Mouse (Mus musculus) kidney, embryonic 16.5 days (tissue): ENCODE measurements around the gene Card19. TPM values are rescaled to one million over a fixed set of nuclear protein-coding genes. Genes with fewer than 3 reads are reported as not detected.

ENCODE experiments used
- ATAC-seq: fragments of 200-750 bp; cut with Nextera tagmentation; 2 replicates; pipeline ENCODE4 v1.8.0; 2017; ENCODE audit warnings: moderate TSS enrichment; ENCODE audit not compliant: low FRiP score, low TSS enrichment
- H3K27ac ChIP-seq: fragments of 300-500 bp; sonication (generic); 2 replicates; pipeline ENCODE4 v1.5.1; 2014; ENCODE audit warnings: low read length
- H3K27me3 ChIP-seq: fragments of 300-500 bp; sonication (generic); 2 replicates; pipeline ENCODE4 v1.6.1; 2014; ENCODE audit warnings: low read length, control low read depth, mixed read lengths; ENCODE audit not compliant: insufficient read depth
- H3K36me3 ChIP-seq: fragments of 300-500 bp; sonication (generic); 2 replicates; pipeline ENCODE4 v1.6.1; 2014; ENCODE audit warnings: low read length, control low read depth, mixed read lengths; ENCODE audit not compliant: insufficient read depth
- H3K4me1 ChIP-seq: fragments of 300-500 bp; sonication (generic); 2 replicates; pipeline ENCODE4 v1.6.1; 2014; ENCODE audit warnings: low read length, control low read depth, mixed read lengths; ENCODE audit not compliant: insufficient read depth
- H3K4me2 ChIP-seq: fragments of 300-500 bp; sonication (generic); replicated peaks from 2 replicates; pipeline ENCODE4 v1.6.1; 2014; ENCODE audit warnings: low read depth, low read length
- H3K4me3 ChIP-seq: fragments of 300-500 bp; sonication (generic); 2 replicates; pipeline ENCODE4 v1.5.1; 2014; ENCODE audit warnings: mild to moderate bottlenecking, low read length
- H3K9ac ChIP-seq: fragments of 300-500 bp; sonication (generic); replicated peaks from 2 replicates; pipeline ENCODE4 v1.6.1; 2014; ENCODE audit warnings: low read length
- H3K9me3 ChIP-seq: fragments of 300-500 bp; sonication (generic); 2 replicates; pipeline ENCODE4 v1.6.1; 2016; ENCODE audit warnings: low read length, control low read depth
- WGBS: fragments of 180-500 bp; shearing (Covaris S2); extraction: QIAGEN DNeasy Blood & Tissue Kit; methylation state at CpG from one replicate; pipeline ENCODE4 v1.1.7; 2014; 5-methylcytosine and 5-hydroxymethylcytosine counted together
- polyA plus RNA-seq: library from polyadenylated mRNA; unstranded; fragments of >200 nt; fragmentation: Nextera tagmentation; extraction: Ambion mirVana; gene quantifications from 2 replicates; pipeline ENCODE4 v1.2.1, GENCODE M21; 2015

The Card19 gene
- polyA plus RNA-seq, 1 experiment from 2014 or later = 52.6 TPM

DNA sequence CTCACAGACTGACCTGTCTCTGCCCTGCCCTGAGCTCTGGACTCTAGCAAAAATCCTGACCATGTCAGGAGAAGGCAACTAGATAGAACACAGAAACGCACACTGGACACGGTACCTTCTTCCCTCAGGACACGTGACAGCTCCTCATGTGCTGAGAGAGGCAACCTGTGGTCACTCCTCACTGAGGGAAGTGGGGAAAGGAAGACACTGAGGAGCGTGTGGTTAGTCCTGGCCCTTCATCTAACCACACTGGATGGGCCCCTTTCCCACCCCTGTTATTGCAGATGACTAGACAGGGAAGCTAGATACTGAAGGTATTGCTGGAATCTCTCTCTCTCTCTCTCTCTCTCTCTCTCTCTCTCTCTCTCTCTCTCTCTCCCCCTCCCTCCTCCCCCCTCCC lies 53.1 kb downstream of the Card19 start:
- no peak overlapping the region for H3K4me2 ChIP-seq
- no peak overlapping the region for H3K9ac ChIP-seq
- no peaks in the 10 kb centered on the region for H3K9me3 ChIP-seq
- H3K4me3 ChIP-seq = no peak overlapping the region
- WGBS = 69% methylated on average over 4 of the region's 4 CpGs
- H3K27ac ChIP-seq = no peak overlapping the region
- no peaks in the 10 kb centered on the region for H3K4me1 ChIP-seq
- no peaks in the 10 kb centered on the region for H3K36me3 ChIP-seq
- no peak for ATAC-seq
- H3K27me3 ChIP-seq = no peaks in the 10 kb centered on the region

DNA sequence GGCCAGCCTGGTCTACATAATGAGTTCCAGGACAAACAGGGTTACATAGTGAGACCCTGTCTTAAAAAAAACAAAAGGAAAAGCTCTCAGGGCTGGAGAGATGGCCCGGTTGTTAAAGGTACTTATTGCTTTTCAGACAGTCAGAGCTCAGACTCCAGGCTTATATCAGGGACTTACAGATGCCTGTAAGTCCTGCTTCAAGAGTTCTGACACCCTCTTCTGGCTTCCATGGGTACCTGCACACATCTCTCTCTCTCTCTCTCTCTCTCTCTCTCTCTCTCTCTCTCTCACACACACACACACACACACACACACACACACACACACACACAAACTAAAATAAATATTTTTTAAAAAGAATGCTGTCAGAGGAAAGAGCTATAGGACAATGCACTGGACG lies 54.6 kb downstream of the Card19 start:
- Histone ChIP-seq H3K27me3 (no peaks in the 10 kb centered on the region), H3K27ac (no peak overlapping the region), H3K4me2 (no peak overlapping the region), H3K4me3 (no peak overlapping the region), H3K4me1 (no peaks in the 10 kb centered on the region), H3K9me3 (0 out of 2 replicates have a peak, but pooled peaks cover 4% of the 10 kb centered on the region), H3K9ac (no peak overlapping the region), H3K36me3 (no peaks in the 10 kb centered on the region)
- no peak for ATAC-seq
- 58% methylated on average over 2 of the region's 2 CpGs for WGBS

DNA sequence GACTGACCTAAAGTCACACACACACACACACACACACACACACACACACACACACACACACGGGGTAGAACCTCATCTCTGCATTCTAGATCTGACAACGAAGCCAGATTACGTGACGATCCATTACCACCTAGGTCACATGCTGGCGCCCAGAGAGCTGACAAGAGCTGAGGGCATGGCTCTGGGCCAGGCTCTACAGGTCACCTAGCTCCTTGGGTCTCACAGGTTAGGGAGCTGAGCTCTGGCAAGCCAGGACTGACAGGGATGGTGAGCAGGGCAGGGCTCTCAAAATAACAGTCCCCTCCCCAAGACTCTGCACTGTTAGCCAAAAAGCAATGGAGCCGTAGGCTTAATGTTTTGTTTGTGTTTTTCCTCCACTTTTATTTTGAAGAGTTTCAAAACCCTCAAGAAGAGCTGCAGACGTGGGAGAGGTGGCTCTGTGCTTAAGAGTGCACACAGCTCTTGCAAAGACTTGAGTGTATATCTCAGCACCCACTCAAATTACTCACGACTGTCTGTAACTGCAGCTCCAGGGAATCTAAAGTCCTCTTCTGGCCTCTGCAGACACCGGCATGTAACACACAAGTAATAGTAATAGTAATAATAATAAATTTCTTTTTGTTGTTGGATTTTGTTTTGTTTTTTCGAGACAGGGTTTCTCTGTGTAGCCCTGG lies 57.7 kb downstream of the Card19 start:
- Histone ChIP-seq H3K9me3 (0 out of 2 replicates have a peak, but pooled peaks cover 4% of the 10 kb centered on the region), H3K4me3 (no peak overlapping the region), H3K27me3 (no peaks in the 10 kb centered on the region), H3K4me2 (no peak overlapping the region), H3K9ac (no peak overlapping the region), H3K36me3 (no peaks in the 10 kb centered on the region), H3K27ac (no peak overlapping the region), H3K4me1 (no peaks in the 10 kb centered on the region)
- no peak for ATAC-seq
- 62% methylated on average over 10 of the region's 10 CpGs for WGBS

DNA sequence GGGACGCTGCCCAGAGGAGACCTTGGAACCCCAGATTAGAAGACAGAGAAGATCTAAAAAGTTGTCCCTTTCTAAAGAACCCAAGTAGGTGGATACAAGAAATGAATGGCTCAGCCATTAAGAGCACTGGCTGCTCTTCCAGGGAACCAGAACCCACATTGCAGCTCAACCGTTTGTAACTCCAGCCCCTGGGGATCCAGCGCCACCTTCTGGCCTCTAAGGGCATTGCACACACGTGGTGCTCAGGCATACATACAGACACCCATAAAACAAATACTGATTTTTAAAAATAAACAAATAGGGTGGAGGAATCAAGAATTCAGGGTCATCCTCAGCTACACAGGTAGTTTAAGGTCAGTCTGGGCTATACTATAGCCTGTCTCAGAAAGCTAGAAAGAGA lies 59.2 kb downstream of the Card19 start:
- Histone ChIP-seq H3K36me3 (no peaks in the 10 kb centered on the region), H3K27ac (no peak overlapping the region), H3K4me2 (no peak overlapping the region), H3K27me3 (no peaks in the 10 kb centered on the region), H3K9ac (no peak overlapping the region), H3K9me3 (0 out of 2 replicates have a peak, but pooled peaks cover 4% of the 10 kb centered on the region), H3K4me1 (no peaks in the 10 kb centered on the region), H3K4me3 (no peak overlapping the region)
- no peak for ATAC-seq
- WGBS = 73% methylated on average over 4 of the region's 4 CpGs

DNA sequence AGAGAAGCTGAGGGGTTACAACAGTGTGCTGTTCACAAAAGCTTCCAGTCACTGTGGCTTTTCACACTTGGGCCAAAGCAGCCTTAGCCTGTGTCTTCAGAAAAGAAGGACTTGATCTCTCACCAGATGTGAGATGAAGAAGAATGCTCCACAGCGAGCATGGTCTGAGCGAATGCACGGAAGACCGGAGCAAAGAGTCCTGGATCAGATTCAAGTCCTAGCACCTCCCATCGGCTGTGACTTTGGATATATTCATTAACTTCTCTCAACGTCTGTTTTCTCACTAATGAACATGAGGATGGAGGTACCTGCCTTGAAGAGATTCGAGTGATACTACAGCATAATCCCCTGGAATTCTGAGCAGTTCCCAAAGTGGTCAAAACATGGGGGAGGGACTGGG lies 61.2 kb downstream of the Card19 start:
- no peaks in the 10 kb centered on the region for H3K36me3 ChIP-seq
- WGBS = 44% methylated on average over 7 of the region's 7 CpGs
- no peak overlapping the region for H3K4me2 ChIP-seq
- H3K4me3 ChIP-seq = no peak overlapping the region
- no peaks in the 10 kb centered on the region for H3K27me3 ChIP-seq
- no peak overlapping the region for H3K27ac ChIP-seq
- H3K9me3 ChIP-seq = 0 out of 2 replicates have a peak, but pooled peaks cover 4% of the 10 kb centered on the region
- H3K9ac ChIP-seq = no peak overlapping the region
- H3K4me1 ChIP-seq = no peaks in the 10 kb centered on the region
- no peak for ATAC-seq

DNA sequence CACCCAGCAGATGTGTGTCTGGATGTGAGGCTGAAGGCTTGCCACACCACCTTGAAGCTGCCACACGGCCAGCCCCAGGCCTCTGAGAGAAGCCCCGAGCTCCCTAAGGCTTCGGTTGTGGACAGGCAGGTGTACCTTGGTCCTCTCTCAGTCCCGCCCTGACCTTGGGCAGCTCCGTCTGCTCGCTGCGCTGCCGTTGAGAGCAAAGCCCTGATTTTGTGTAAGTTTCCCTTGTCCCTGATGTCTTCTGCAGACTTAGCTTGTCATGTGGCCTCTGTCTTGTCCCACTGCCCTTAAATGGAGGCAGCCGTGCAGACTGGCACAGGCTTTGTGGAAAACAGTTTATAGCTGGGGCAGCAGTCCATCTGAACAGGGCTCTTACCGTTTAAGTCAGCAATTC lies 61.8 kb downstream of the Card19 start:
- Histone ChIP-seq H3K27me3 (peaks cover 3% of the 10 kb centered on the region), H3K4me3 (no peak overlapping the region), H3K27ac (no peak overlapping the region), H3K9me3 (0 out of 2 replicates have a peak, but pooled peaks cover 4% of the 10 kb centered on the region), H3K4me1 (no peaks in the 10 kb centered on the region), H3K4me2 (no peak overlapping the region), H3K36me3 (no peaks in the 10 kb centered on the region), H3K9ac (no peak overlapping the region)
- WGBS = 67% methylated on average over 10 of the region's 10 CpGs
- ATAC-seq = no peak

Other genes starting within 250 kb of the Card19 start
- 23.2 and 24.8 TPM in 2 replicates for gene Fam120a, start 248.0 kb downstream of the Card19 start, polyA plus RNA-seq
- gene Wnk2, start 68.0 kb downstream of the Card19 start, polyA plus RNA-seq = 1.0 and 1.2 TPM in 2 replicates
- 76.1 and 77.1 TPM in 2 replicates for gene Ninj1, start 28.6 kb downstream of the Card19 start, polyA plus RNA-seq
- gene Susd3, start 32.7 kb upstream of the Card19 start, polyA plus RNA-seq = 31.2 and 34.5 TPM in 2 replicates
- 1.0 and 1.1 TPM in 2 replicates for gene Fgd3, start 104.3 kb upstream of the Card19 start, polyA plus RNA-seq
- 27.9 and 29.4 TPM in 2 replicates for gene Bicd2, start 125.5 kb upstream of the Card19 start, polyA plus RNA-seq
- 17.4 and 17.9 TPM in 2 replicates for gene Ippk, start 205.2 kb upstream of the Card19 start, polyA plus RNA-seq